Mouse (Mus musculus): ENCODE results near the gene Slc35e3. TPM values are rescaled to one million over a fixed set of nuclear protein-coding genes. Genes with fewer than 3 reads are reported as not detected.

Gene Slc35e3
- polyA plus RNA-seq, 1 experiment from 2014 or later, result 19.4 TPM

DNA sequence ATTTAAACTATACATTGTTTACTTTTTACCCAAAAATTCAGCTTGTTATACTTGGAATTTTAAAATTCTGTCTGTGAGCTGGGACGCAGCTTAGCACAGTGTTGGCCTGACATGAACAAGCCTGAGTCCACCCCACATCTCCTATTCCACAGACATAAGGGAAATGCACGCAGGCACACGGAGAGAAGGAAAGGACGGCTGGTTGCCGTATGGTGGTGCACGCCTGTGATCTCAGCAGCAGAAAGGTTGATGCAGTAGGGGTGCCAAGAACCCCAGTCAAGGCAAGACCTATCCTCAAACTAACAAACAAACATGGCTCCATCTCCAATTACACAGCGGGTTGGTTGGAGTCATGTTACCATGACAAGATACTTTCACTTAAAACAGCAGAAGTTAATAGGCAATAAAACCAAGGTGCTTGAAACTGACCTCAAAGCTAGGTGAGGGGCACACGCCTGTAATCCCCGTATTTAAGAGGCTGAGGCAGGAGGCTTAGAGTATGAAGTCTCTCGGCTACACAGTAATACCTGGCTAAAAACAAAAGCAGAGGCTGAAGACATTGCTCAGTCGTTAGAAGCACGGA, 32.3 kb upstream of the Slc35e3 start:
- no peak for DNase-seq (ENCODE audit: low spot score)
- WGBS, result 94% methylated on average over 12 of the region's 12 CpGs
- Histone ChIP-seq H3K9me3 (ENCODE audit: control insufficient read depth, low read length) (no peaks in the 10 kb centered on the region), H3K27me3 (ENCODE audit: control insufficient read depth, insufficient read depth, low read length) (no peaks in the 10 kb centered on the region), H3K4me2 (replicated peaks; ENCODE audit: low read depth) (no peak overlapping the region), H3K9ac (ENCODE audit: low read length) (no peak overlapping the region), H3K4me3 (ENCODE audit: low read depth, low read length) (no peak overlapping the region), H3K4me1 (replicated peaks; ENCODE audit: control insufficient read depth, insufficient read depth) (no peaks in the 10 kb centered on the region), H3K36me3 (ENCODE audit: control insufficient read depth, insufficient read depth, low read length) (peaks cover 28% of the 10 kb centered on the region), H3K27ac (replicated peaks) (no peak overlapping the region)
- ATAC-seq (ENCODE audit: low FRiP score, low TSS enrichment), result no peak
- TF ChIP-seq CTCF (IDR thresholded peaks at IDR 0.05; ENCODE audit: low read depth), result no peak
- no peak for TF ChIP-seq EP300 (optimal IDR thresholded peaks at IDR 0.05)

- no peak overlapping the region for H3K9ac ChIP-seq (ENCODE audit: low read length)
- ATAC-seq (ENCODE audit: low FRiP score, low TSS enrichment) (no peak), DNase-seq (ENCODE audit: low spot score) (no peak)
- H3K9me3 ChIP-seq (ENCODE audit: control insufficient read depth, low read length), result no peaks in the 10 kb centered on the region
- no peak for TF ChIP-seq CTCF (IDR thresholded peaks at IDR 0.05; ENCODE audit: low read depth)
- no peak for TF ChIP-seq EP300 (optimal IDR thresholded peaks at IDR 0.05)
- H3K4me2 ChIP-seq (replicated peaks; ENCODE audit: low read depth), result no peak overlapping the region
- WGBS, result 95% methylated on average over 17 of the region's 17 CpGs
- H3K36me3 ChIP-seq (ENCODE audit: control insufficient read depth, insufficient read depth, low read length), result peaks cover 31% of the 10 kb centered on the region
- H3K4me1 ChIP-seq (replicated peaks; ENCODE audit: control insufficient read depth, insufficient read depth), result no peaks in the 10 kb centered on the region
- no peak overlapping the region for H3K4me3 ChIP-seq (ENCODE audit: low read depth, low read length)
- H3K27ac ChIP-seq (replicated peaks), result no peak overlapping the region
- H3K27me3 ChIP-seq (ENCODE audit: control insufficient read depth, insufficient read depth, low read length), result no peaks in the 10 kb centered on the region
Observed at GRCm38 (mm10) chr10:117777501-117778327, 31.5 kb upstream of the Slc35e3 start.

DNA sequence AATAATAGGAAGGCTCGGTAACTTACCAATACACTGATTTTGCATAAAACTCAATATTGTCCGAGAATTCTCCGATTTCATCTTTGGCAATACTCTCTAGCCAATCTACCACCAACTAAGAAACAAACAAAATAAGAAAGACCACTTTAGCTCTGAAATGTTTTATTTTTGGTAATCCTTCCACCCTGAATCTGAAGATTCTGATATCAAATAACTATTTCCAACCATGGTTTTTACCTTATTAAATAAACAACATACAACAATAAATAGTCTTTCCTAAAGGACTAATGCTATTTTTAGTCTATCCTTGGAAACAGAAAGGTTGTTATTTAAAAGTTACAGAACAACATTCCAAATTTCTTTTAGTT, 30.9 kb upstream of the Slc35e3 start:
- H3K4me2 ChIP-seq (replicated peaks; ENCODE audit: low read depth), result no peak overlapping the region
- ATAC-seq (ENCODE audit: low FRiP score, low TSS enrichment) (no peak), DNase-seq (ENCODE audit: low spot score) (no peak)
- H3K4me1 ChIP-seq (replicated peaks; ENCODE audit: control insufficient read depth, insufficient read depth), result no peaks in the 10 kb centered on the region
- H3K27ac ChIP-seq (replicated peaks), result no peak overlapping the region
- no peak overlapping the region for H3K4me3 ChIP-seq (ENCODE audit: low read depth, low read length)
- H3K9me3 ChIP-seq (ENCODE audit: control insufficient read depth, low read length), result no peaks in the 10 kb centered on the region
- H3K36me3 ChIP-seq (ENCODE audit: control insufficient read depth, insufficient read depth, low read length), result peaks cover 32% of the 10 kb centered on the region
- TF ChIP-seq CTCF (IDR thresholded peaks at IDR 0.05; ENCODE audit: low read depth) (no peak), EP300 (optimal IDR thresholded peaks at IDR 0.05) (no peak)
- WGBS, result 95% methylated on average over 3 of the region's 3 CpGs
- H3K9ac ChIP-seq (ENCODE audit: low read length), result no peak overlapping the region
- H3K27me3 ChIP-seq (ENCODE audit: control insufficient read depth, insufficient read depth, low read length), result no peaks in the 10 kb centered on the region

DNA sequence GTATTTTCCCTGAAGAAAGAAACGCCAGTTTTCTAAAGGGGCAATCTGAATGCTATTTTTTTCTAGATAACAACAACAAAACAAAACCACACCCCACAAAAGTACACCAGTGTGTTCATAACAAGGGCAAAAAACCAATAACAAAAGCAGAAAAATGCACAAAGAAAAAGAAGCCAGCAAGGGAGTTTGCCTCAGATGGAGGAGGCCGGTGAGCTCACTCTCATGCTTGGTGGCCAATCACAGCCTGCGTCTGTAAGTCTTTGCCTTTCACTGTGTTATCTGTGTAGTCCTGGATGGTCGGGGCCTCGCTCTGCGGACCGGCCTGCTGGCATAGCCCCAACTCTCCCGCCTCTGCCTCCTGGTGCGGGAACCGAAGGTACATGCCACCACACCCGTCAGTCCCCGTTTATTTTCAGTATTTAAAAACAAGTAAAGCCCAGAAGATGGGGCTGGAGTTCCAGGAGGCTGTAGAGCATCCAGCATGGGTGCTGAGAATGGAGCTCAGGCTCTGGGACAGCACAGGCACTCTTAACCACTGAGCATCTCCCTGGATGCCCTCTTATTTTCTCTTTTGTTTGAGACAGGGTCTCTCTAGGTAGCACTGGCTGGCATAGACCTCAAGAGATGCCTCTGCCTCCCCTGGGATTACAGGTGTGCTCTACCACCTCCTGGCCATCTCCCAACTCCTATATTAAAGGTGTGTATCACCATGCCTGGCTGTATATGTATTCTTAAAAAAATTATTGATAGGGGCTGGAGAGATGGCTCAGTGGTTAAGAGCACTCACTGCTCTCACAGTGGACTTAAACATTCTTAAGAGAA, 30.3 kb upstream of the Slc35e3 start:
- no peaks in the 10 kb centered on the region for H3K4me1 ChIP-seq (replicated peaks; ENCODE audit: control insufficient read depth, insufficient read depth)
- H3K4me3 ChIP-seq (ENCODE audit: low read depth, low read length), result no peak overlapping the region
- no peaks in the 10 kb centered on the region for H3K9me3 ChIP-seq (ENCODE audit: control insufficient read depth, low read length)
- H3K27ac ChIP-seq (replicated peaks), result no peak overlapping the region
- DNase-seq (ENCODE audit: low spot score), result no peak
- 77% methylated on average over 12 of the region's 12 CpGs for WGBS
- no peak for ATAC-seq (ENCODE audit: low FRiP score, low TSS enrichment)
- H3K27me3 ChIP-seq (ENCODE audit: control insufficient read depth, insufficient read depth, low read length), result no peaks in the 10 kb centered on the region
- H3K36me3 ChIP-seq (ENCODE audit: control insufficient read depth, insufficient read depth, low read length), result peaks cover 27% of the 10 kb centered on the region
- H3K4me2 ChIP-seq (replicated peaks; ENCODE audit: low read depth), result no peak overlapping the region
- no peak overlapping the region for H3K9ac ChIP-seq (ENCODE audit: low read length)
- TF ChIP-seq CTCF (IDR thresholded peaks at IDR 0.05; ENCODE audit: low read depth), result no peak
- no peak for TF ChIP-seq EP300 (optimal IDR thresholded peaks at IDR 0.05)

DNA sequence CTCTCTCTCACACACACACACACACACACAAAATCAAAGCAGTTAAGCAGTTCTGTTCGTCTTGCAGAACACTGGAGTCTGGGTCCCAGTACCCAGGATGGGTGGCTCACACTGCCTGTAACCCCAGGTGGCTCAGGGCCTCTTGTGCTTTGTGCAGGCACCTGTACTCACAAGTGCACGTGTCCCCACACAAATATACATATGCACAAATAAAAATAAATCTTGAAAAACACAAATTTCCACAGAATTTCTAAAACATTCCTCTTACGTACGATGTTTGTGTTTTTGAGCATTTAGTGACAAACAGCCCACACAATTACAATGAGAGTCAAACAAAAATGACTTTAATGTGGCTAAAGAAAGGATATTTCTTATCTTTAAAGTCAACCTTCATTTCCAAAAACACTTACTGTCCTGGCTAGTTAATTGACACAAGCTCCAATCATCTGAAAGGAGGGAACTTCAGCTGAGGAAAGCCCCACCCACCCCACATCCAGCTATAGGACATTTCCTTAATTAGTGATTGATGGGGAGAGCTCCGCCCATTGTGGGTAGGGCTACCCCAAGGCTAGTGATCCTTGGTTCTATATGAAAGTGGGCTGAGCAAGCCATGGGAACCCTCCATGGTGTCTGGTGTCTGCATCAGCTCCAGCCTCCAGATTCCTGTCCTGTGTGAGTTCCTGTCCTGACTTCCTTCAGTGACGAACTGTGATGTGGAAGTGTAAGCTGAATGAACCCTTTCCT, 29.4 kb upstream of the Slc35e3 start:
- Histone ChIP-seq H3K9ac (ENCODE audit: low read length) (no peak overlapping the region), H3K36me3 (ENCODE audit: control insufficient read depth, insufficient read depth, low read length) (peaks cover 28% of the 10 kb centered on the region)
- WGBS, result 86% methylated on average over 6 of the region's 6 CpGs

More for the DNA sequence above, 29.4 kb upstream of the Slc35e3 start:
- no peak for ATAC-seq (ENCODE audit: low FRiP score, low TSS enrichment)
- H3K4me3 ChIP-seq (ENCODE audit: low read depth, low read length), result no peak overlapping the region
- H3K4me2 ChIP-seq (replicated peaks; ENCODE audit: low read depth), result no peak overlapping the region
- H3K9me3 ChIP-seq (ENCODE audit: control insufficient read depth, low read length), result no peaks in the 10 kb centered on the region
- TF ChIP-seq EP300 (optimal IDR thresholded peaks at IDR 0.05), result no peak
- no peak for TF ChIP-seq CTCF (IDR thresholded peaks at IDR 0.05; ENCODE audit: low read depth)
- H3K27ac ChIP-seq (replicated peaks), result no peak overlapping the region
- no peaks in the 10 kb centered on the region for H3K27me3 ChIP-seq (ENCODE audit: control insufficient read depth, insufficient read depth, low read length)
- DNase-seq (ENCODE audit: low spot score), result no peak
- no peaks in the 10 kb centered on the region for H3K4me1 ChIP-seq (replicated peaks; ENCODE audit: control insufficient read depth, insufficient read depth)

Data from stomach, postnatal 0 days (tissue).